Mouse (Mus musculus): Measurements from ENCODE around the gene 1700025G04Rik.

1700025G04Rik gene

GRCm38 (mm10) chr1:152076222-152076845 is 13.6 kb downstream of the 1700025G04Rik start:
- DNase-seq (ENCODE audit: low spot score), result no peak

- no peak for DNase-seq (ENCODE audit: low spot score)
Measured at GRCm38 (mm10) chr1:152075725-152076124, 14.2 kb downstream of the 1700025G04Rik start.

- DNase-seq (ENCODE audit: low spot score), result no peak
Measured at GRCm38 (mm10) chr1:152070441-152070840, 19.5 kb downstream of the 1700025G04Rik start.

- DNase-seq (ENCODE audit: low spot score), result no peak
Measured at GRCm38 (mm10) chr1:152069745-152070144, 20.2 kb downstream of the 1700025G04Rik start.

GRCm38 (mm10) chr1:152067919-152068318 is 22.0 kb downstream of the 1700025G04Rik start:
- DNase-seq (ENCODE audit: low spot score), result no peak

GRCm38 (mm10) chr1:152065527-152065926 is 24.4 kb downstream of the 1700025G04Rik start:
- no peak for DNase-seq (ENCODE audit: low spot score)

- no peak for DNase-seq (ENCODE audit: low spot score)
Measured at GRCm38 (mm10) chr1:152063357-152064145, 26.4 kb downstream of the 1700025G04Rik start.

- DNase-seq (ENCODE audit: low spot score), result no peak
Measured at GRCm38 (mm10) chr1:152061745-152062144, 28.2 kb downstream of the 1700025G04Rik start.

GRCm38 (mm10) chr1:152060265-152060664 is 29.7 kb downstream of the 1700025G04Rik start:
- no peak for DNase-seq (ENCODE audit: low spot score)

GRCm38 (mm10) chr1:152058776-152059175 is 31.1 kb downstream of the 1700025G04Rik start:
- DNase-seq (ENCODE audit: low spot score), result no peak

- no peak for DNase-seq (ENCODE audit: low spot score)
Measured at GRCm38 (mm10) chr1:152053112-152053511, 36.8 kb downstream of the 1700025G04Rik start.

- DNase-seq (ENCODE audit: low spot score), result no peak
Measured at GRCm38 (mm10) chr1:152051858-152052257, 38.1 kb downstream of the 1700025G04Rik start.

GRCm38 (mm10) chr1:152050037-152050436 is 39.9 kb downstream of the 1700025G04Rik start:
- DNase-seq (ENCODE audit: low spot score), result no peak

- DNase-seq (ENCODE audit: low spot score), result no peak
Measured at GRCm38 (mm10) chr1:152048291-152048690, 41.6 kb downstream of the 1700025G04Rik start.

GRCm38 (mm10) chr1:152047416-152047815 is 42.5 kb downstream of the 1700025G04Rik start:
- DNase-seq (ENCODE audit: low spot score), result no peak

GRCm38 (mm10) chr1:152043453-152043852 is 46.5 kb downstream of the 1700025G04Rik start:
- no peak for DNase-seq (ENCODE audit: low spot score)

- DNase-seq (ENCODE audit: low spot score), result no peak
Measured at GRCm38 (mm10) chr1:152042409-152042808, 47.5 kb downstream of the 1700025G04Rik start.

- no peak for DNase-seq (ENCODE audit: low spot score)
Measured at GRCm38 (mm10) chr1:152041005-152041404, 48.9 kb downstream of the 1700025G04Rik start.

- DNase-seq (ENCODE audit: low spot score), result no peak
Measured at GRCm38 (mm10) chr1:152040053-152040452, 49.9 kb downstream of the 1700025G04Rik start.

- DNase-seq (ENCODE audit: low spot score), result no peak
Measured at GRCm38 (mm10) chr1:152039588-152039987, 50.3 kb downstream of the 1700025G04Rik start.

GRCm38 (mm10) chr1:152038086-152038485 is 51.8 kb downstream of the 1700025G04Rik start:
- DNase-seq (ENCODE audit: low spot score), result no peak

- DNase-seq (ENCODE audit: low spot score), result no peak
Measured at GRCm38 (mm10) chr1:152037589-152037988, 52.3 kb downstream of the 1700025G04Rik start.

- DNase-seq (ENCODE audit: low spot score), result no peak
Measured at GRCm38 (mm10) chr1:152034766-152035165, 55.2 kb downstream of the 1700025G04Rik start.
